Mouse (Mus musculus) 416B (cell line): Measurements from ENCODE around the gene Csad.

Source experiments
- DNase-seq: peaks from one replicate; pipeline ENCODE4 v3.0.0; 2011; ENCODE audit warnings: low read depth

Gene Csad

GRCm38 (mm10) chr15:102202971-102203834 lies 1.3 kb downstream of the Csad start, which contains the start of gene Zfp740:
Gene Zfp740, plus strand, starts transcription at chr15:102203249.
- DNase-seq = peak; percentile 96

DNA sequence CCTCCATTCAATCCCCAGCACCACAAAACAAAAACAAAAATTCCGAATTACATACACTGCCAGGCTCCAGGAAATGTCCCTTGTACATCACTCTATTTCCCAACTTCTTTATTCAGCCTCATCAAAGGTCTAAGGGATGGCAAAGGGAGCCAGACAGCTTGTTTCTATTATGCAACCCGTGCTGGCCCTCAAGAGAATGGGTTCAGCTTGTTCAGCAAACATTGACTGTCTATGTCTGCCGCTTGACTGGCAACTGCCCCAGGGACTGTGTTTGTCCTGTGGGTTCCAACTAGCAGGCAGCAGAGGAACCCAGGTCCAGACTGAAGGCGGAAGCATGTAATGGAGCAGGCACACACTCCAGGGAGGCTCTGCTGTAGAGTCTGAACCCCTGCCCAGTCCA lies 5.7 kb downstream of the Csad start:
- no peak for DNase-seq

DNA sequence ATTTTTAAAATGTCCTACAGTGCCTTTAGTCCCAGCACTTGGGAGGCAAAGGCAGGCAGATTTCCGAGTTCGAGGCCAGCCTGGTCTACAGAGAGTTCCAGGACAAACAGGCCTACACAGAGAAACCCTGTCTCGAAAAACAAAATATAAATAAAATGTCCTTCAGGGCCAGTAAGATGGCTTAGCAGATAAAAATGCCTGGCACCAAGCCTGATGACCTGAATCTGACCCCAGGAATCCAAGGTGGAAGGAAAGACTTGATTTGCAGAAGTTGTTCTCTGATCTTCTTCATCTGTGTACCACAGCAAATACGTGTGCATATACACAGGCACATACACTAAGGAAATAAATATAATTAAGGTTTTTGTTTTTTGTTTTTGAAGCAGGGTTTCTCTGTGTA lies 9.2 kb downstream of the Csad start:
- DNase-seq = peak; percentile 17

DNA sequence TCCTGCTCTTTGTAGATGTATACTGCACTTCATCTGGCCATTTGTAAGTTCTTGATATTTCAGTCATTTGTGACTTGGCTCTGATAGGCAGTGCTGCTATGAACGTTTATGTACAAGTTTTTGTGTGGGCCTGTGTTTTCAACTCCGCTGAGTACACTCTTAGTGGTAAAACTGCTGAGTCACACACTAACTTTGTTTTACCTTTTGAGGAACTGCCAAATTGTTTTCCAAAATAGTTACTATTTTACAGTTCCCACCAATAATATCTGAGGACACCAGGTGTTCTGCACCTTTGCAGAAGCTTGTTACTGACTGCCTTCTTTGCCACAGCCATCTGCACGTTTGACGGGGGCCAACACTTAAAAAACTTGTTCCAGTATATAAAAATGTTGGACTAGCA lies 10.1 kb downstream of the Csad start:
- peak; percentile 33 for DNase-seq

DNA sequence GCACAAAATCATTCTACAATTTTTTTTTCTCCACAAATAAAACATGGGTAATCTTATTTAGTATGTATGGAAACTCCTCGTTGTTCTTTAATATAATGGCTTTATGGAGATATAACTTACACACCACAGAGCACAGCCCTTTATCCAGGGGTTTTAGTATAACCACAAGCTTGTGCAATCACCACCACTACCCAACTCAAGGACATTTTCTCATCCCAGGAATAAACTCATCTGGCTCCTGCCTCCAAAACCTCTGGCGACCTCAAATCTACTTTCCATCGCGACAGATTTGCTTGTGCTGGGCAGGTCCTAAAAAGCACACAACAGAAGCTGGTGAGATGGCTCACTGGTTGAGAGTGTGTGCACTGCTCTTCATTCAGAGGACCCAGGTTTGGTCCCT lies 10.9 kb downstream of the Csad start:
- peak; percentile 45 for DNase-seq

DNA sequence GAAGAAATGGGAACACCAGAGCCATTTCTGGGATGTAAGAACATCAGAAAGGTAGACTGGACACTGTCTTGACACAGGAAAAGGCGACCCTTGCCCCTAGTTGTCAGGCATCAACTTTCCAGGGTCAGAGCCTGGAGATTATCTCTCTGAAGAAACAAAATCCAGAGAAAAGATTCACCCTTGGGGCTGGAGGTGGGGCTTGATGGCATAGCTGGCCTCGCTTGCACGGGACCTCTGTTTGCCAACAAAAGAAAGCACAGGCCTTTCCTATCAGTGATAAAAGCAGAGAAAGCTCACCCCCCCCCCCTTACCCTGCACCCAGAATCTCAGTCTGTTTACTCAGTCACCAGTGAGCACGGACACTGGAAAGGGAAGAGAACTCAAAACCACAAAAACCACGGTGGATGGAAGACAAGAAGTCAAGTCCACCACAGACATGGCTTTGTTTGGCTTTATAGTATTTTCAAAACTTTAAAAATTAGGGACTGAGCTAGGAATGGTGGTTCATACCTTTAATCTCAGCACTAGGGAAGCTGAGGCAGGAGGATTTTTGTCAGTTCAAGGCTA lies 11.6 kb downstream of the Csad start:
- DNase-seq = peak; percentile 62

- no peak for DNase-seq
Observed at GRCm38 (mm10) chr15:102192271-102192812, 12.2 kb downstream of the Csad start.

- DNase-seq = no peak
Observed at GRCm38 (mm10) chr15:102191699-102192098, 12.8 kb downstream of the Csad start.

DNA sequence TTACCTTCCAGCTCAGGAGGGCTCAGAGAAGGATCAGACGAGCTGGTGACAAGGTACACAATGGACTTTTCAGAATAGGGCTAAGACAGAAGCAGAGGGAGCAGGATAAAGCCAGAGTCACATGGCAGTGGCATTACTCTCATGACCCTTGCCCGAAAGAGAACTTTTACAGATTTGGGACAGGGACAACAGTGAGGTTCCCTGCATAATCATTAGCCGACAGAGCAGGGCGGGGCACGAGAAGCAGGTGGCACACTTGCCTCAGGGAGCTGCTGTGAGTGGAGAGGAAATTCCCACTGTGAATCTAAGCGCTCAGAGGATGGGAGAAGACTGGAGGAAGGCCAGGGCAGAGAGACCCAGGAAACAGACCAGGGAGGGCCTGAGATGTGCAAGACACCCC lies 15.6 kb downstream of the Csad start:
- DNase-seq = no peak

- no peak for DNase-seq
Observed at GRCm38 (mm10) chr15:102188096-102188495, 16.4 kb downstream of the Csad start.

GRCm38 (mm10) chr15:102186239-102186638 lies 18.3 kb downstream of the Csad start:
- DNase-seq = no peak

DNA sequence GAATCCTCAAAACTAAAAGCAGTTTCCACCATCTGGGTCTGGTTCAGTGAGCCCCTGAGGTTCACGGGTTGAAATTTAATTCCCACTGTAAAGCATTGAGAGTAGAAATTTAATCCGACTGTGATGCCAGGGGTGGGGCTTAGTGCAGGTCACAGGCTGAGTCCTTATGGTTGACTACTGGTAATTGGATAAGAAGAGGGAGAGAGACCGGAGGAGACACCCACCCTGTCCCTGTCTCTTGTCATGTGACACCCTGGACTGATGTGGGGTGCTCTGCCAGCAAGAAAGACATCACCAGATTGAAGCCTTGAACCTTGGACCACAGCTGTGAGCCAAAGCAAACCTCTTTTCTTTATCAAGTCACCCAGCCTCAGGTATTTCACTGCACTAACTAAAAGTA lies 21.4 kb downstream of the Csad start:
- no peak for DNase-seq

DNA sequence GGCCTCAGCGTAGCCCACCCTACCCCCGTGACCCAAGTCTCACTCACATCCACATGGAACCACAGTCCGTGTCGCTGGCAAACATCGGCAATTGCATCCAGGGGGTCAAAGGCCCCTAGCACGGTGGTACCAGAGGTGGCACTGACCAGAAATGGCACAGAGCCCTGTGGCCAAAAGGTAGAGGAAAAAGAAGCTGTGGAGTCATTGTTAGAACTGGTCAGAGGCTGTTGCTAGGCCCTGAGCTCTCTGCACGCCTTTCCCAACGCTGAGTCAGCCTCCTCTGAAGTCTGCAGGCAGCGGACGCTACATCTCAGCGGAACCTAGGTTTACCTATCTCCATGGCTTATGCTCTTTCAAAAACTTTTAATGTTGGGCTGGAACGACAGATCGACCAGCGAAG lies 24.6 kb downstream of the Csad start:
- DNase-seq = no peak

DNA sequence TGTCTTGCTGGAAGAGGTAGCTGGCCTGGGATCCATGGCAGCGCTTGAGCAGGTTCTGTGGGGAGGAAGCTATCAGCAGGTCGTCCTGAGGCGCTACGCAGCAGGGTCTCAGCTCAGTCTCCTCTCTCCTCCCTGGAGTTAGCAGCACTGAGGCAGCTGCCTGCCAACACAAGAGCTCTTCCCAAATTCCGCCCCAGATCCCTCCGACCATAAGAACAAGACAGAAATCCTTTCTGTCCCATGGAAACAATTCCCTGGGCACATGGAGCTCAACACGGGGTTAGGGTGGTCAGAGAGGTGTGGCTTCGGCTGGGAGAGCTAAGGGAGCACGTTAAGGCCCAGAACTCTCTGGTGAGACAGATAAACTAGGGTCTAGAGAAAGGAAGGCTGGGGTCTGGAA lies 25.4 kb downstream of the Csad start:
- no peak for DNase-seq

DNA sequence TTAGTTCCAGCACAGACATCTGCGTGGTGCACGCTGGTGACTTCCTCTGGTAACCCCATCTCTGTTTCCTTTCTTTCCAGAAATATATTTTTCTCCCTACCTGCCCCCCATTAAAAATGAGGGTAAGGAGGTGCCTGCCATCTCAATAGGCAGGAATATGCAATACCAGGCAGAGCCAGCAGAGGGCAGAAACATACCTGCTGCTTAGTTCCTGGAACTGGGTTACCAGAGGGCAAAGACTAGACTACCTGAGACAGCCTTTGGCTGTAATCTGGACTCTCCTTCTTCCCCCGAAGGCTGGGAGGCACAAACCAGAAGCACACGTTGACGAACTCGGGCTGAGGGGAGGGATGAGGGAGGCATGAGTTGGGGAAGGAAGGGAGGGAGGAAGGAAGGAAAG lies 26.2 kb downstream of the Csad start:
- peak; percentile 68 for DNase-seq

- DNase-seq = no peak
Observed at GRCm38 (mm10) chr15:102177417-102177816, 27.1 kb downstream of the Csad start.

DNA sequence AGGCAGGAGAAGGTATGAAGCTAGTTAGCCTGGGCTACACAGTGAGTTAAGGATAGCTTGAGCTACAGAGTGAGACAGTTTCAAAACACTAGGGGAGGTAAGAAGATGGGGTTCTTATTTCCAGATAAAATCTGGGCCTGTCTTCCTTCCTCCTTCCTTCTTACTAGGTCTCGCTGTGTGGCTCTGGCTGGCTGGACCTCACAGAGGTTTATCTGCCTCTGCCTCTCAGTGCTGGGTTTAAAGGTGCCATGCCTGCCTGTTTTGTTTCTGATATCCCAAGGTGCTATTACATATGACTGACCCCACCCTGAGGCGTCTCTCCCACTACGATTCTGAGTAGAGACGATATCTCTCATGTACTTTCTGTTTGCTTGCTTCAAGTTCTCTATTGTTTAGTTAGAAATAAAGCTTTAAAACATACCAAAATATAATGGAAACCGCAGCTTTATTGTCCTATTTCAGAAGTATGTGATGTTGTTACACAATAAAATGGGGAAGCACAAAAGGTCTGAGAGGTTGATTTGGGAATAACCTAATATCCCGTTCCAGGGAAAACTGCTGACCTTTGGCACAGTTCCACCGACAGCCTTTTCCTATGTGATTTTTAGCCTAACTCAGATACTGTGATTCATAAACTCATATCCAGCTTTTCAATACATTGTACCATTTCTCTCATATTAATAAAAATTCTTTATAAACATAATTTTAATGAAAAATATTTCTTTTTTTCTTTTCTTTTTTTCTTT lies 27.8 kb downstream of the Csad start:
- peak; percentile 28 for DNase-seq

GRCm38 (mm10) chr15:102175736-102176319 lies 28.7 kb downstream of the Csad start:
- no peak for DNase-seq

- DNase-seq = no peak
Observed at GRCm38 (mm10) chr15:102173581-102173980, 30.9 kb downstream of the Csad start.

- no peak for DNase-seq
Observed at GRCm38 (mm10) chr15:102169064-102169463, 35.5 kb downstream of the Csad start.

DNA sequence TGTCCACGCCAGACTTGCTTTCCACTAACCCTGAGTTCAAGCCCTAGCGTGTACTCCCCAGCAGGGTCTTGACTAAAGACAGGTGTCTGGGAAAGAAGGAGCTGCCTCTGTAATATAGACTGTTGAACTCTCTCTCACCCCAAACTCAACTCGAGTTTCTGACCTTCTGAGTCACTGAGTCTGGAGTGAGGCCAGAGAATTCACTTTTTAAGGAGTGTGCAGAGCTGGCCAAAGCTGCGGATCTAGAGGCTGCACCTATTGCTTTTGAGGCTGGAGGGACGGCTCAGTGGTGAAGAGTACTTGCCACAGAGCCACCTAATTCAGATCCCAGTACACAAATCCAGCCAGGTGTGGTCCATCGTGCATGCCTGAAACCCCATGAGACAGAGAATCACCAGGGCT lies 36.9 kb downstream of the Csad start:
- peak; percentile 40 for DNase-seq

- DNase-seq = peak; percentile 88
Observed at GRCm38 (mm10) chr15:102165468-102166100, 38.9 kb downstream of the Csad start.
